Mouse (Mus musculus): ENCODE results near the gene Prmt3. TPM values are rescaled to one million over a fixed set of nuclear protein-coding genes. Genes with fewer than 3 reads are reported as not detected.

Prmt3 gene
- polyA plus RNA-seq, 1 experiment from 2014 or later: 9.9 TPM

DNA sequence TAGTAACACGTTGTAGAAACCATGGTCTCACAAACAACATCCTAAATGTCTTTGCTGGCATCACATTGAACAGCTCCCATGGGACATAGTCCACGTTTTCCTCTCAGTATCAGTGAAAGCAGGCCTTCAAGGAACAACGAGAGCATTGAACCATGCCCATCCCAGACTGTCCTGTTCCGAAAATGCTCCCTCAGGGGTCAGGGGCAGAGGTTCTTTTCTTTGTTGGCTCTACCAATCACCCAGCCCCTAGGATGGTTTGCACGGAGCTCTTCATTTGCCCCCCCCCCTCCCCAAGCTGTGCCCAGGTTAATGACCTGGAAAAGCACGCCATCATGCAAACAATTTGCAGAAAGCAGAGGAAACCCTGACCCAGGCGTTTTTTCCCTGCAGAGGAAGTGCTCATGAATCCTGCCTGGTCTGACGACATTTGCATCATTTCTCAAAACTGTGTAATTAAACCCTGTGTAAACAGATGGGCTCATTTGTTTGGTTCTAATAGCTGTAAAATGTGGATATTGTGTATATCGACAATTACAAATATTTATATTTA lies 123.9 kb downstream of the Prmt3 start:
- no peaks in the 10 kb centered on the region for H3K79me2 ChIP-seq (ENCODE audit: inconsistent target)
- no peak overlapping the region for H3K4me3 ChIP-seq (ENCODE audit: inconsistent target)
- H3K27ac ChIP-seq: no peak overlapping the region
- 45% methylated on average over 9 of the region's 9 CpGs for WGBS (ENCODE audit: missing documents)
- no peaks in the 10 kb centered on the region for H3K36me3 ChIP-seq (ENCODE audit: inconsistent target)

DNA sequence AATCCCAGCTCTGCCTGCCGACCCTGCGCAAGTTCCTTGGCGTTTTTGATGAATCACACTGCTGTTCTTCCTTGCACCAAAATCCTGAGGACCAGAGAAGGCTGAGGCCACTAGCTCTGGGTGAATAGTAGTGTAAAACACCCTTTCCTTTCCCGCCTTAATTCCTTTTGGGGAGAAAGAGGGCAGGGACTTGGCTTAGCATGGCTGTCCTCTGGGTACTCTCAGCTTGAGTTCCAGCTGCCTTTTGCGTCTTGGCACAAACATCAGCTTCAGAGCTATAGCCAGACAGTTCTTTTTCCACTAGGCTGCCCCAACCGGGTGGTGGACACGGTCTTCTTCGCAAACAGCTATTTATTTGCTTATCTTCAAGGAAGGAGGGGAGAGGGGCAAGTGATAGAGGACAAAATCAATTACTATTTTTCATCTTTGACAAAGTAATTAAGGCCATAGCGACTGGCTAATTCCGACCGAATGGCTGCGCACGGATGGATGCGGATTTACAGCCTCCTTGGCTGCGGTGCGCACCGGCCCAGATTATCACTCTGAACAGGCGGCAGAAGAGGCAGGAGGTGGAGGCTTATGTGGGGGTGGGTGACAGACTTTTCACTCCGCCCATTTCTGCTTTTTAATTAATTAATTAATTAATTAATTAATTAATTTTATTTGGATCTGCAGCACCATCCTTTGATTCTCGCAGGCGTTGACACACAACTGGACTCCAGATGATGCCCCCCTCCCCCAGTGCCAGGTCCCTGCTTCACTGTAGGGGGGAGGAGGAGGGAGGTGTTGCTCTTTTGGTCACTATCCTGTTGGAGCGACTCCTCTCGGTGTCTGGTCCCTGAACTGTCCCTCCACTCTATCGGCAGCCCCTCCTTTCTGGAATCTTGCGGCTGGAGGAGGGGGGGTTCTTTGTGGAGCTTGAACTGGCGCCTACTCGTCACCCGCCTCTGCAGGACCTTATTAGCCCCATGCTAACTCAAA lies 129.3 kb downstream of the Prmt3 start:
- Histone ChIP-seq H3K27ac (no peak overlapping the region), H3K79me2 (ENCODE audit: inconsistent target) (no peaks in the 10 kb centered on the region), H3K36me3 (ENCODE audit: inconsistent target) (no peaks in the 10 kb centered on the region), H3K4me3 (ENCODE audit: inconsistent target) (no peak overlapping the region)
- WGBS (ENCODE audit: missing documents): 7% methylated on average over 28 of the region's 28 CpGs

Other genes starting within 250 kb of the Prmt3 start
- gene Dbx1, start 141.5 kb upstream of the Prmt3 start, polyA plus RNA-seq (2018): not detected in 3 replicates
- gene Htatip2, start 19.2 kb upstream of the Prmt3 start, polyA plus RNA-seq (2018): 42.0 to 62.8 TPM (median 59.1 TPM) in 3 replicates
- gene Slc6a5, start 131.8 kb downstream of the Prmt3 start, polyA plus RNA-seq (2018): not detected in 3 replicates
- gene Nell1, start 196.5 kb downstream of the Prmt3 start, polyA plus RNA-seq (2018): not detected in 3 replicates

Data from macrophage (primary cell).